Mouse (Mus musculus) CH12.LX (cell line): ENCODE results near the gene Tnfsf13b. TPM values are rescaled to one million over a fixed set of nuclear protein-coding genes. Genes with fewer than 3 reads are reported as not detected.

ENCODE experiments used
- DNase-seq: peaks from one replicate; pipeline ENCODE4 v3.0.0-alpha.2; 2013; ENCODE audit errors: extremely low read depth
- H3K27ac ChIP-seq: 2 replicates; pipeline ENCODE4 v1.5.1; 2012; ENCODE audit warnings: low read depth, mild to moderate bottlenecking, control low read depth, moderate library complexity; ENCODE audit not compliant: insufficient read depth
- H3K27me3 ChIP-seq: replicated peaks from 2 replicates; pipeline ENCODE3; 2012; ENCODE audit warnings: inconsistent platforms
- H3K36me3 ChIP-seq, 2 experiments: replicated peaks in 1 of 2; 2 replicates each; pipeline versions ENCODE3 to v1.6.1; 2012; ENCODE audit warnings: inconsistent platforms in 1 of 2, low read length in 1 of 2, mild to moderate bottlenecking in 1 of 2, mixed read lengths in 1 of 2, moderate library complexity in 1 of 2; ENCODE audit not compliant: control insufficient read depth in 1 of 2, insufficient read depth in 1 of 2
- H3K4me1 ChIP-seq, 2 experiments: 2 replicates each; pipeline ENCODE4 v1.6.1; 2012; ENCODE audit warnings: inconsistent platforms in 1 of 2, moderate library complexity in 1 of 2; ENCODE audit not compliant: insufficient read depth in 2 of 2, control insufficient read depth in 1 of 2
- H3K4me2 ChIP-seq: 2 replicates; pipeline ENCODE4 v1.6.1; 2012; ENCODE audit warnings: low read depth, mild to moderate bottlenecking, control low read depth; ENCODE audit not compliant: poor library complexity, insufficient read depth, severe bottlenecking
- H3K4me3 ChIP-seq, 3 experiments: fragments of 150-350 bp in 1 of 3; sonication (generic) in 1 of 3; replicated peaks in 1 of 3; 2 replicates each; pipeline versions ENCODE3 to v1.5.1; 2011 to 2012; ENCODE audit warnings: low read depth in 2 of 3, low read length in 2 of 3, mild to moderate bottlenecking in 2 of 3, moderate library complexity in 2 of 3, control low read depth in 1 of 3, improper control_type of control experiment in 1 of 3, inconsistent platforms in 1 of 3, mixed read lengths in 1 of 3; ENCODE audit not compliant: poor library complexity in 1 of 3
- H3K79me2 ChIP-seq: replicated peaks from 2 replicates; pipeline ENCODE4 v1.6.1; 2012; ENCODE audit warnings: mild to moderate bottlenecking, moderate library complexity; ENCODE audit not compliant: control insufficient read depth, poor library complexity, insufficient read depth, severe bottlenecking; ENCODE audit errors: extremely low read depth
- H3K9ac ChIP-seq: 2 replicates; pipeline ENCODE4 v1.6.1; 2012; ENCODE audit warnings: low read depth, mild to moderate bottlenecking, control low read depth, moderate library complexity; ENCODE audit not compliant: insufficient read depth
- H3K9me3 ChIP-seq: replicated peaks from 2 replicates; pipeline ENCODE3; 2012; ENCODE audit warnings: low read length, inconsistent platforms, mixed read lengths
- CHD2 ChIP-seq: IDR thresholded peaks from 2 replicates; pipeline ENCODE4 v1.6.1; 2011; ENCODE audit warnings: low read length, improper control_type of control experiment
- CTCF ChIP-seq, 2 experiments: IDR thresholded peaks in 1 of 2; conservative IDR thresholded peaks in 1 of 2; 2 replicates each; pipeline ENCODE4 v1.5.1; 2011 to 2012; ENCODE audit warnings: low read depth in 2 of 2, low read length in 2 of 2, improper control_type of control experiment in 1 of 2, inconsistent platforms in 1 of 2, mild to moderate bottlenecking in 1 of 2, moderate library complexity in 1 of 2
- E2F4 ChIP-seq: IDR thresholded peaks from 2 replicates; pipeline ENCODE4 v1.6.1; 2011; ENCODE audit warnings: low read depth, low read length, improper control_type of control experiment; ENCODE audit not compliant: insufficient replicate concordance
- EP300 ChIP-seq: IDR thresholded peaks from 2 replicates; pipeline ENCODE4 v1.6.1; 2011; ENCODE audit warnings: low read length, improper control_type of control experiment
- ETS1 ChIP-seq: conservative IDR thresholded peaks from 2 replicates; pipeline ENCODE4 v1.6.1; 2012; ENCODE audit warnings: low read depth, mild to moderate bottlenecking, inconsistent platforms, low read length, improper control_type of control experiment, moderate library complexity
- KAT2A ChIP-seq: IDR thresholded peaks from 2 replicates; pipeline ENCODE4 v1.6.1; 2012; ENCODE audit warnings: low read length, improper control_type of control experiment, inconsistent platforms; ENCODE audit not compliant: insufficient replicate concordance
- MYC ChIP-seq: IDR thresholded peaks from 2 replicates; pipeline ENCODE4 v1.6.1; 2011; ENCODE audit warnings: low read depth, mild to moderate bottlenecking, improper control_type of control experiment, low read length
- NELFE ChIP-seq: IDR thresholded peaks from 2 replicates; pipeline ENCODE4 v1.6.1; 2011; ENCODE audit warnings: low read depth, low read length, improper control_type of control experiment
- POLR2A ChIP-seq: IDR thresholded peaks from 2 replicates; pipeline ENCODE4 v1.6.1; 2011; ENCODE audit warnings: low read depth, mild to moderate bottlenecking, improper control_type of control experiment, low read length
- RCOR1 ChIP-seq: conservative IDR thresholded peaks from 2 replicates; pipeline ENCODE4 v1.6.1; 2012; ENCODE audit warnings: low read depth, mild to moderate bottlenecking, inconsistent platforms, low read length, improper control_type of control experiment
- SMC3 ChIP-seq: IDR thresholded peaks from 2 replicates; pipeline ENCODE4 v1.6.1; 2011; ENCODE audit warnings: low read depth, low read length, improper control_type of control experiment
- TBP ChIP-seq: conservative IDR thresholded peaks from 2 replicates; pipeline ENCODE4 v1.6.1; 2011; ENCODE audit warnings: low read depth, low read length, improper control_type of control experiment
- TCF12 ChIP-seq: IDR thresholded peaks from 2 replicates; pipeline ENCODE4 v1.6.1; 2014; ENCODE audit warnings: low read depth, mild to moderate bottlenecking, inconsistent platforms, low read length, improper control_type of control experiment
- UBTF ChIP-seq: IDR thresholded peaks from 2 replicates; pipeline ENCODE4 v1.6.1; 2012; ENCODE audit warnings: low read depth, mild to moderate bottlenecking, inconsistent platforms, low read length, improper control_type of control experiment, moderate library complexity
- USF1 ChIP-seq: IDR thresholded peaks from 2 replicates; pipeline ENCODE4 v1.6.1; 2014; ENCODE audit warnings: low read depth, mild to moderate bottlenecking, inconsistent platforms, low read length, improper control_type of control experiment
- ZKSCAN1 ChIP-seq: IDR thresholded peaks from 2 replicates; pipeline ENCODE4 v1.6.1; 2012; ENCODE audit warnings: low read depth, inconsistent platforms, low read length, improper control_type of control experiment, borderline replicate concordance
- ZNF384 ChIP-seq: IDR thresholded peaks from 2 replicates; pipeline ENCODE4 v1.6.1; 2012; ENCODE audit warnings: low read depth, low read length, improper control_type of control experiment, inconsistent platforms
- dilution Hi-C: fragments of 300-500 bp; cut with MboI; formaldehyde crosslinking; loops from 2 replicates; pipeline ENCODE4 v1.14.3; 2020; ENCODE audit warnings: low sequenced_read_pairs; ENCODE audit not compliant: extremely low pct_unique_long_range_greater_than_20kb, extremely low pct_ligation_motif_present
- in situ Hi-C: fragments of 300-500 bp; cut with MboI; formaldehyde crosslinking; loops from 3 replicates; pipeline ENCODE4 v1.14.3; 2019; ENCODE audit warnings: low sequenced_read_pairs, low pct_ligation_motif_present, low pct_unique_long_range_greater_than_20kb, mixed read lengths
- polyA plus RNA-seq: library from polyadenylated mRNA; unstranded; fragments of >175 nt; gene quantifications from 2 replicates; pipeline ENCODE4 v1.2.1, GENCODE M21; 2012; ENCODE audit warnings: low read depth; ENCODE audit not compliant: insufficient read length
- total RNA-seq, 2 experiments: library from RNA; depleted of rRNA; stranded (reverse); fragments of 300-350 nt in 1 of 2; fragments of >200 nt in 1 of 2; gene quantifications; 2 replicates each; pipeline ENCODE4 v1.2.3; 2012 to 2014

The Tnfsf13b gene
- total and polyA plus RNA-seq, 3 experiments, result 0.04 to 2.5 (median 0.85) TPM

GRCm38 (mm10) chr8:9975898-9976611 lies 30.2 kb upstream of the Tnfsf13b start (continued):
- 0 out of 2 replicates have a peak, but pooled peaks have one; percentile 17 for TF ChIP-seq RCOR1
- TF ChIP-seq MYC, result peak; percentile 45; the same call in 1 of the 2 replicates
- peak in 1 of 2 experiments; percentile 85; a peak in 2 of 4 replicates for TF ChIP-seq CTCF (conservative IDR thresholded peaks at IDR 0.05 in 1 of 2, IDR thresholded peaks at IDR 0.05 in 1 of 2; ENCODE audit: low read depth in 2 of 2, low read length in 2 of 2)
- no peak for TF ChIP-seq EP300
- peak; percentile 86; the same call in 1 of the 2 replicates for TF ChIP-seq KAT2A
- TF ChIP-seq TCF12, result peak; percentile 53; the same call in 1 of the 2 replicates
- peak; percentile 65 for TF ChIP-seq SMC3
- 0 out of 2 replicates have a peak, but pooled peaks have one; percentile 16 for TF ChIP-seq TBP
- TF ChIP-seq CHD2, result peak; percentile 38; the same call in 1 of the 2 replicates
- TF ChIP-seq ZNF384, result no peak
- no peak for TF ChIP-seq E2F4
- TF ChIP-seq POLR2A, result peak; percentile 75
- TF ChIP-seq ZKSCAN1, result no peak
- no peak for TF ChIP-seq USF1

GRCm38 (mm10) chr8:9977016-9977415 lies 29.3 kb upstream of the Tnfsf13b start:
- no peaks in the 10 kb centered on the region for H3K9me3 ChIP-seq
- peak overlapping the region; percentile 91 for H3K4me2 ChIP-seq
- H3K4me1 ChIP-seq, result peaks cover 5 to 35% of the 10 kb centered on the region in 2 experiments; a peak in 3 of 4 replicates
- in situ Hi-C loops, result loop anchor here (25.0 kb wide), 1 partner anchor 335 kb away; no protein-coding TSS in a partner anchor
- peak; percentile 71 for DNase-seq
- no peaks in the 10 kb centered on the region for H3K27me3 ChIP-seq
- TF ChIP-seq UBTF (no peak), CHD2 (peak; percentile 66), ETS1 (no peak), NELFE (no peak), SMC3 (no peak), POLR2A (no peak)
- TF ChIP-seq, all 38 proteins: peak for 1
- peak overlapping the region; percentile 80 for H3K9ac ChIP-seq
- dilution Hi-C loops, result no loop called here
- H3K36me3 ChIP-seq, result peaks cover 10 to 32% of the 10 kb centered on the region in 2 experiments
- peak overlapping the region; percentile 77 to 94 (median 82) for H3K4me3 ChIP-seq
- H3K79me2 ChIP-seq, result peaks cover 42% of the 10 kb centered on the region
- H3K27ac ChIP-seq, result peak overlapping the region; percentile 62
